Mouse (Mus musculus): ENCODE measurements at regions not wholly inside any gene's neighbourhood (a gene's known extent, or its start where the extent isn't known, plus 50 kb on each side); places are given as distances from the start of the nearest gene placed in this dataset.

DNA sequence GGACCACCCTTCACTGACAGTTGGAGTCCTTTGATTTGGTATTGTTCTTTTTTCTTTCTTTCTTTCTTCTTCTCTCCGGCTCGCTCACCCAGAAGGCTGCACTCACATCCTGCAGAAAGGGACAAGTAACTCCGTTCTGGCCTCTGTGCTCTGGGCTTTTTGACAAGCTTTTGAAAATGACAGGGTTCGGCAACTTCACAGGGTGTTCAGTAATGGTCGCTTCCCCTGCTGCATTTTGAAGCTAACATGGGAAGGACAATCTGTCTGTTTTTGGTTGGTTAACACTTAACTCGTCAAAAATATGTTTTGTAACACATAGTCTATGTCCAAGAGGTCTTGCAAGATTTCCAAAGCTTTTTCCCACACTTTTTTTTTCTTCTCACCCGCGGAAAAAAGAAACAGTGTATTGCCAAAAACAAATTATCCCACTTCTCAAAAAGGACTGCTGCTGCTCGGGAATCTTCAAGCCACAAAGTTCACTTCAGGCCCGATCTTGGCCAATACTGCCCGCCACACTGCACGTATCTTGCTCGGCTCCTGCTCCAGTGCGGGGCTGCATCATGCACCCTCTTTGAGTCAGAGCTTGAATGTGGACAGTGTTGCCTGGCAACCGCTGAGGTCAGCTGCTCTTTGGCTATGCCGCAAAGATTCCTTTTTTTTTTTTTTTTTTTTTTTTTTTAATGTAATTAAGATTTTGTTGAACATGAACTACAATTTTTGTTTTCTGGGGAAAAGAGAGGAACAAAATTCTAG is 209.4 kb upstream of the Inhba start:
- peak; percentile 10 for DNase-seq

- DNase-seq, result no peak
Measured at GRCm38 (mm10) chr13:15803965-15804364, 207.7 kb upstream of the Inhba start.

DNA sequence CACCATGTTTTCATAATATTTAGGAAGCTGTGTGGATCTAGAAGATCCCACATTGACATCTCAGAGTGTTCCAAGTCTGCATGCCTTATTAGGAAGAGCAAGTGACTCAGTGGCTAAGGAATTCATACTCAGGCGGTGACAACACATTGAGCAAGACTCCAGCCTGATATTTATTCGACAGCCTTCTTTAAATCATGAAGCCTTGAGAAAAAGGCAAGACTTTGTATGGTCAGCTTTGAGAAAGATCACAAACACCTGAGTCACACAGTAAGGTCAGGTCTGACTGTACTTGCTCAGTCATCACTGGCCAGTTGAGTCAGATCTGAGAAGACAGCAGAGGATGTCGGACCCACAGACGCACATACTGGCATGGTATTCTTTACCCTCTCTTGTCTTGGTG is 204.7 kb upstream of the Inhba start:
- DNase-seq, result no peak

DNA sequence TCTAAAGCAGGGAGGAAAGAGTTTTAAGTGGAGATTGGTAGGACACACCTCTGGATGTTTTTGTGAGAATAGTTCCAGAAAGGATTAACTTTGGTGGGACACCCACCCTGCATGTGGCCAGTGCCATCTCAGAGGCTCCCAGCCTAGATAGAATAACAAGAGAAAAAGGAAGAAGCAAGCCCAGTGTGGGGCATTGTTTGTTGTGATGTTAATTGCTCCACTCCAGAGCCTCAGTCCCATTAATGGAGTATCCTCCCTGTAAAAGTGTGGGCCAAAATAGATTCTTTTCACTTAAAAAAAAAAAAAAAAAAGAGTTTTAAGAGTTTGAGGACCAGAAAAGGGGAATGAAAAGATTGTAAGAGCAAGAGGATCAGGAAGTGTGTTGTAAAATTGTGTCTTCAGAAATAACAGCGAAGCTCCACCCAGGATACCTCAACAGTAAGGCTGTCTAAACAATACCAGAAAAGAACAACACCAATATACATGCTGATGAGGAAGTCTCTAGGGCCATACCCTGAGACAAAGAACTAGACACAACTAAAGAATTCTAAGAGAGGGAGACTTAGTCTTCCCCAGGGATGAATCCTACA is 189.3 kb upstream of the Inhba start:
- no peak for DNase-seq

GRCm38 (mm10) chr13:15845806-15846205 is 165.8 kb upstream of the Inhba start:
- DNase-seq, result no peak

DNA sequence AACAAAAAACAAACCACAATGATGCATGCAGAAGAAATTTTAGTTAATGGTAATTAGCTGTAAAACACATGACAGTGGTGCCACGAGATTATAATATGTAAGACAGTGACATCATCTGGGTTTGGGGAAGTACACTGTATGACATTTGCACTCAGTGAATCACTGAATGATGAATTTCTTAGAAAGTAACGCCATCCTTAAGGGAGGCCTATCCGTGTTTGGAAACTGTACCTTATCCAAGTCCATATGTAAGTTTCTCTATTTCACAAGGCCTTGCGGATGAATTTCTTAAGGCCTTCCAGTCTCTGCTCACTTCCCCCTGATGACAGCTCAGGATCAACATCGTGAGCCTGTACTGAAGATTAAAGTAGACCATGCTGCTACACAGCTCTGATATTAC is 163.6 kb upstream of the Inhba start:
- DNase-seq, result no peak

DNA sequence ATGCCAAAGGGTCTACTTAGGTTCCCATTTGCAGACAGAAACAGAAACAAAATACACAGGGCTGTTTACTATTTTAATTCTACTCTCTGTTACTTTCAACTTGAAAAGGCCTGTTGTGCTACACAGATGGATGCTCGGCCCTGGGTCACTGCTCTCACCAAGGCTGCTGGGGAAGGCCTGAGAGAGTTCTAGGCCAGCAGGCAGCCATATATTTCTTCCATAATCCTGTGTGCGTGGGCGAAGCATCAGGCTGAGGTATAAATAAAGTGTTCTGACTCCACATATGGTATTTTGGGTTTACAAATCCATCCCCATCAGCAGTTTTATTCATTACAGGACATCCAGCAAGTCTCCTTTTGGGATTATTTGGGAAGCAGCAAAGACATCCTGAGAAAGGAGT is 162.5 kb upstream of the Inhba start:
- no peak for DNase-seq

DNA sequence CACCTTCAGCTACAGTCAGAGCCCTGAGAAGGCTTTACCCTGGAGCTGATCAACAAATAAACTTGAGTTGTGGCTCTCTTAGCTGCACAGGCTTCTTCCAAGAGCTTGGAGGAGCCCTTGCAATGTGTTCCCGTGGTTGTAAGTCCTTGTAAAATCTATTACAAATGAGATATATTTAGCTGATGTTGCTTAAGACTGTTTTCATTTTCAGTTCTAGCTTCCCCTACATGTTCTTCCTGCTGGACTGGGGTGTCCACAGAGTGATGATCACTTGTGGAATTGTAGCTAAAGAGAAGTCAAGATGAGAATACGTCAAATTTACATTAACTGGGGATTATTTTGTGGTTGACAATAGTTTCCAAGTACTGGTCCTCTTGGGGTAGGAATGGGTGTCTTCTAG is 161.3 kb upstream of the Inhba start:
- DNase-seq, result no peak

DNA sequence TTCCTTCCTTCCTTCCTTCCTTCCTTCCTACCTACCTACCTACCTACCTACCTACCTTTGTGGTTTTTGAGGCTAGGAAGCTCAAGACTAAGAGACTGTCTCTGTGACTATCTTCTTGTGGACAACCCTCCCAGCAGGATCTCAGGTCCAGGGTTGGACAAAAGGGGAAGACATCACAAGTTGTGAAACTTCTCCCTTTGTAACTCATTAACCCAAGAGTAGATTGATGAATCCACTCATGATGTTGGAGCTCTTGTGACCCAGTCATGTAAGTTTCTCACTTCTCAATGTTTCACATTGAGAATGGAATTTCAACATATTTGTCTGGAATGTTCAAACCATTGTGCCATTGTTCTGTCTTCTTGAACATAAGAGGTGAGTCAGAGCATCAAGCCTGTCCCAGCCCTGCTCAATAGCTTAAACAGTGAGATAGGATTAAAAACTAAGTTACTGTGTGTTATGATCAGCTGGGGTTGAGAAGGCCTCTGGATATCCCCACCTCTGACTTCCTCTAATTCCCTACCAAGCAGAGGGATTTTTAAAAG is 158.6 kb upstream of the Inhba start:
- DNase-seq, result no peak

- no peak for DNase-seq
Measured at GRCm38 (mm10) chr13:15862941-15863340, 148.7 kb upstream of the Inhba start.

GRCm38 (mm10) chr13:15863344-15863743 is 148.3 kb upstream of the Inhba start:
- no peak for DNase-seq

DNA sequence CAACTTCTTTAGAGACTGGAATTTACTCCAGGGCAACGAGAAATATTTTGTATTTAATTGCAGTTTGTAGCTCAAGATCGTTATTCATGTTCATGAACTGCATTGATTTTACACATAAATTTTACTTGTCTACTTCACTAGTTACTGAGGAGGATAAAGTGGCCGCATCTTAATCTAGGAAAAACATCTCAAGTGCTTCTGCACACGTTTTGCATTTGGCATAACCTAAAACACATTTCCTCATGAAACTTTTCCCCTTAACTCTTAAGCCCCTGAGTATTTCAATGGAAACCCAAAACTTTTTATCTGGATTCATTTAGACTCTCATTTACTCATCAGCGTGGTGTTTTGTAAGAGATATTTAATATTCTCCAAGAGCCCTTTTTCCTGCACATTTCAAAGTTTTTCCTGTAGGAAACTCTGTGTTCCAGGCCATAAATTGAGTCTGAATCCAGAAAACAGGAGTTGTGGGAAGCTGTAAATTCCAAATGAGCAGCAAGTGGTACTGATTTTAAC is 144.5 kb upstream of the Inhba start:
- DNase-seq, result no peak

- no peak for DNase-seq
Measured at GRCm38 (mm10) chr13:15877606-15878005, 134.0 kb upstream of the Inhba start.

DNA sequence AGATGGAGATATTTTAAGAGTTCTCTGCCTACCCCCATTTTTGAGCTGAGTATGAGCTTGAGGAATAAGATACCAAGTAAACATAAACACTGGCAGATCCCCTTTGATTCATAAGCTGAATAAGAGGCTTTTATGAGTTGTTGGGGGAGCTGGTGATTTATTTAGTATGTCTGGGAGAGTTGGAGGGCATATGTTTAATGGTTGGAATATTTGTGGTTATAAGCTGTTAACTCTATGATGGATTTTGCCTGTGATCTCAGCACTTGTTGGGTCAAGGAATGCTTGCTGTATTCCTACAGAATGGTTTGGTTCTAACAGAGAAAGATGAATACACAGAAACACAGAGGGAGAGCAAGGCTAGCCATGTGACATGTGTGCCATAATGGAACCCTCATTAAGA is 132.1 kb upstream of the Inhba start:
- DNase-seq, result no peak

- no peak for DNase-seq
Measured at GRCm38 (mm10) chr13:15890794-15891193, 120.9 kb upstream of the Inhba start.

DNA sequence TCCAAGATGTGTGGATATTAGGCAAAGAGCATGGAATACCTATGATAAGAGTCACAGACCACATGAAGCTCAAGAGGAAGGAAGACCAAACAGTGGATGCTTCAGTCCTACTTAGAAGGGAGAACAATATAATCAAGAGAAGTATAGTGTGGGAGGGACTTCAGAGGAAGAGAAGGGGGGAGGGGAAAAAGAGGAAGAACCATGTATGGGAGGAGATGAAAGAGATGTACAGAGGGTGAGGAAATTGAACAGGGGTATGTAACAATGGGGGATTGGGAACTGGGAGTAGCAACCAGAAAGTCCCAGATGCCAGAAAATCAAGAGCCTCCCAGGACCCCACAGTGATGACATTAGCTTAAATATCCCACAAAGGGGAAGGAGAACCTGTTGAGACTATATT is 120.2 kb upstream of the Inhba start:
- no peak for DNase-seq

- DNase-seq, result no peak
Measured at GRCm38 (mm10) chr13:15898201-15898600, 113.5 kb upstream of the Inhba start.

- no peak for DNase-seq
Measured at GRCm38 (mm10) chr13:15901710-15902675, 109.7 kb upstream of the Inhba start.

DNA sequence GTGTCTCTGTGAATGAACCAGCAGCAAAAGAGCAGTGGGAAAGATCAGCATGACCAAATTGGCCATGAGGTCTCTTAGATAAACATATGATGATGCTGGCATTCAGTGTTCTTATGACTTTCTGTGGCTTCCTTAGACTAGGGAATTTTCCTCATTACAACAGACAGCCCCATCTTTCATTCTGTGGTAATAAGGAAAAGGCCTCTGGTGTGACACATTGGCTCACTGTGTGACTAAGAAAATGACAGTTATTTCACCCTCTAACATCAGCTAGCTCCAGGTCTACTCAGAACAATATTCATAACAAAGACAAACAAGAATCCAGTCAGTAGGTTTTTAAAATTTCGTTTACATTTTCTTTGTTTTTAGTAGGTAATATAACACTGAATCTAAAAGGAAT is 103.8 kb upstream of the Inhba start:
- no peak for DNase-seq

GRCm38 (mm10) chr13:15910578-15910977 is 101.1 kb upstream of the Inhba start:
- no peak for DNase-seq

- no peak for DNase-seq
Measured at GRCm38 (mm10) chr13:15911263-15911662, 100.4 kb upstream of the Inhba start.

DNA sequence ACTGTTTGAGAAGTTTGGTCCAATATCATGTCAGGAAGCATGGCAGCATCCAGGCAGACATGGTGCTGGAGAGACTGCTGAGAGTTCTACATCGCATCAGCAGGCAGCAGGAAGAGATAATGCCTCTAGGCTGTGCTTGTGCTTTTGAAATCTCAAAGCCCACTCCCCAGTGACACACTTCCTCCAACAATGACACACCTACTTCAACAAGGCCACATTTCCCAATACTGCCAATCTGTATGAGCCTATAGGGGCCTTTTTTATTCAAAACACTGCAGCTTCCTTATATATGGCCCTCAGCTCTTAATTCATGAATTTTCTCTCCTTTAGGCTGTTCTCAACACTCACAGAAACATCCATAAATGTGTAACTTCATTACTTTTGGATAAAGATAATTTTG is 97.4 kb upstream of the Inhba start:
- DNase-seq, result no peak

DNA sequence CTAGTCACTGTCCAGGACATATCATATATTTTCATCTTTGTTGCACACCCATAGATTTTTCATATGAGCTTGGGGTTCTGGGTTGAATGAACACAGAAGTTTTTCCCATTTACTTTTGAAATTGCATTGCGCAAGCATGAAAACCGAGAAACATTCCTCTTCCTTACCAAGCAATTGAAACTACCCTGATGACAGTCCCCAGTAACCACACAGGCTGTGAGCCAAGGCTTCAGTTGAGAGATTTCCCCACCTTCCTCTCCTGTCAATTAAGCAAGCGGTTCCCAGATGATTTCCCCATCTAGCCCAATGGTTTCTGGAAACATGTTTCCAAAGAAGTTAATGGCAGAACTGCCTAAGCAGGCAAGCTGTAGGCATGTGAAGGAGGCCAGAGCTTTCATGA is 81.8 kb upstream of the Inhba start:
- no peak for DNase-seq

Measured in right cerebral cortex, postnatal 4 days (tissue).